Mouse (Mus musculus) lung, postnatal 0 days (tissue): ENCODE measurements around the gene Tra2b. TPM values are rescaled to one million over a fixed set of nuclear protein-coding genes. Genes with fewer than 3 reads are reported as not detected.
"Not testable (repeated sequence)": the region's sequence is repeated elsewhere in the genome, so short reads cannot be mapped to it uniquely, and the experiment has no call there.

Experiments used
- ATAC-seq: fragments of 200-750 bp; cut with Nextera tagmentation; 2 replicates; pipeline ENCODE4 v1.8.0; 2017; ENCODE audit warnings: moderate library complexity
- DNase-seq: peaks from one replicate; pipeline ENCODE4 v3.0.0-alpha.2; 2016; ENCODE audit warnings: low spot score
- H3K27ac ChIP-seq: fragments of 300-500 bp; sonication (generic); 2 replicates; pipeline ENCODE4 v1.5.1; 2014; ENCODE audit warnings: antibody characterized with exemption, mild to moderate bottlenecking, low read length, mixed read lengths
- H3K27me3 ChIP-seq: fragments of 300-500 bp; sonication (generic); replicated peaks from 2 replicates; pipeline ENCODE4 v1.6.1; 2014; ENCODE audit warnings: low read length, mixed read lengths; ENCODE audit not compliant: insufficient read depth
- H3K36me3 ChIP-seq: fragments of 300-500 bp; sonication (generic); 2 replicates; pipeline ENCODE4 v1.6.1; 2014; ENCODE audit warnings: low read length, mixed read lengths; ENCODE audit not compliant: insufficient read depth
- H3K4me1 ChIP-seq: fragments of 300-500 bp; sonication (generic); 2 replicates; pipeline ENCODE4 v1.6.1; 2014; ENCODE audit warnings: antibody characterized with exemption, low read depth, low read length, mixed read lengths; ENCODE audit not compliant: insufficient read depth
- H3K4me2 ChIP-seq: fragments of 300-500 bp; sonication (generic); replicated peaks from 2 replicates; pipeline ENCODE4 v1.6.1; 2014; ENCODE audit warnings: low read depth, mild to moderate bottlenecking, low read length, moderate library complexity, mixed read lengths
- H3K4me3 ChIP-seq: fragments of 300-500 bp; sonication (generic); 2 replicates; pipeline ENCODE4 v1.5.1; 2014; ENCODE audit warnings: low read depth, low read length
- H3K9ac ChIP-seq: fragments of 300-500 bp; sonication (generic); replicated peaks from 2 replicates; pipeline ENCODE4 v1.6.1; 2014; ENCODE audit warnings: low read depth, mild to moderate bottlenecking
- H3K9me3 ChIP-seq: fragments of 300-500 bp; sonication (generic); 2 replicates; pipeline ENCODE4 v1.6.1; 2016; ENCODE audit warnings: low read length, mixed read lengths
- CTCF ChIP-seq: IDR thresholded peaks from 2 replicates; pipeline ENCODE4 v1.5.1; 2016; ENCODE audit warnings: antibody characterized with exemption, mild to moderate bottlenecking
- EP300 ChIP-seq: IDR thresholded peaks from 2 replicates; pipeline ENCODE4 v1.6.1; 2016; ENCODE audit warnings: antibody characterized with exemption, mild to moderate bottlenecking, control low read depth
- WGBS: fragments of 180-500 bp; shearing (Covaris S2); extraction: QIAGEN DNeasy Blood & Tissue Kit; methylation state at CpG from one replicate; pipeline ENCODE4 v1.1.7; 2014; 5-methylcytosine and 5-hydroxymethylcytosine counted together
- polyA plus RNA-seq: library from polyadenylated mRNA; unstranded; fragments of >200 nt; fragmentation: Nextera tagmentation; extraction: Ambion mirVana; gene quantifications from 2 replicates; pipeline ENCODE4 v1.2.1, GENCODE M21; 2015

Tra2b gene
- polyA plus RNA-seq, 1 experiment from 2014 or later, result 127 TPM

DNA sequence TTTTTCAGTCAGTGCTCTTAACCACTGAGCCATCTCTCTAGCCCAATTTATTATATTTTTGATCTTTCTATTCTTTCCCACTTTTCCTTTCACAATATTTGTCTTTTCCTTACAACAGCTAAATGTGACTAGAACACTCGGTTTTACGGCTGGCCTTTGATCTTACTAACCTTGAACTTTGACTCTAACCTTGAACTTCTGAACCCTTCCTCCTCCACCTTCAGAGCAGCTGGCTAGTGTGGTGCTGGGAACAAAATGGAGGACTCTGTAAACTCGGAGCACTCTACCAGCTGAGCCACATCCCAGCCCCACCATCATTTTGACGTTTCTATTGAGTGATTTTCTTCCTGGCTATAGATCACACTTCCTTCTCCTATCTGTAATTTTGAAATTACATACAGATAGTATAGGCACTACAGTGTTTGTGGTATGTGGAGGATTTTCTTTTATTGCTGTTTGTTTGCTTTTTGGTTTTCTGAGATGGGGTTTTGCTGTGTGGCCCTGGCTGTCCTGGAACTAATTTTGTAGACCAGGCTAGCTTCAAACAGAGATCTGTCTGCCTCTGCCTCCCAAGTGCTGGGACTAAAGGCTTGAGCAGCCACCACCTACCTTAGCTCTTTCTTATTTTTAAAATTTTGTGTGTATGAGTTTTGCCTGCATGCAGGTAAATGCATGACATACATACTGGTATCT, 26.7 kb downstream of the Tra2b start:
- no peak overlapping the region for H3K27ac ChIP-seq
- H3K4me1 ChIP-seq, result no peaks in the 10 kb centered on the region
- no peaks in the 10 kb centered on the region for H3K27me3 ChIP-seq
- TF ChIP-seq CTCF (no peak), EP300 (no peak)
- no peak overlapping the region for H3K4me3 ChIP-seq
- no peaks in the 10 kb centered on the region for H3K9me3 ChIP-seq
- peaks cover 7% of the 10 kb centered on the region; the same call in 1 of the 2 replicates for H3K36me3 ChIP-seq
- WGBS, result 59% methylated on average over 4 of the region's 4 CpGs
- ATAC-seq, result no peak
- no peak overlapping the region for H3K4me2 ChIP-seq
- no peak for DNase-seq
- H3K9ac ChIP-seq, result no peak overlapping the region

DNA sequence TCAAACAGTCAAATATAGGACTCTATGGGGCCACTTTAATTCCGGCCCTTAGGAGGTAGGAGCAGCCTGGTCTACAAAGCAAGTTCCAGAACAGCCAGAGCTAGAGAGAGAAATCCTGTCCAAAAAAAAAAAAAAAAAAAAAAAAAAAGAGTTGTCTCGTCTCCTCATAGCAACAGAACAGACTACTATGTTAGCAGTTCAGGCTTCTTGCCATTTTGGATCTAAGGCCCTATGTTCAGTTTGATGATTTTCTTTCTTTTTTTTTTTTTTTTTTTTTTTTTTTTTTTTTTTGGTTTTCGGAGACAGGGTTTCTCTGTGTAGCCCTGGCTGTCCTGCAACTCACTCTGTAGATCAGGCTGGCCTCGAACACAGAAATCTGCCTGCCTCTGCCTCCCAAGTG, 27.4 kb downstream of the Tra2b start:
- not testable (repeated sequence) for H3K36me3 ChIP-seq, H3K4me3 ChIP-seq, H3K4me1 ChIP-seq, H3K4me2 ChIP-seq, H3K9ac ChIP-seq, H3K9me3 ChIP-seq, H3K27ac ChIP-seq, DNase-seq, H3K27me3 ChIP-seq, ATAC-seq
- 90% methylated on average over 4 of the region's 4 CpGs for WGBS

DNA sequence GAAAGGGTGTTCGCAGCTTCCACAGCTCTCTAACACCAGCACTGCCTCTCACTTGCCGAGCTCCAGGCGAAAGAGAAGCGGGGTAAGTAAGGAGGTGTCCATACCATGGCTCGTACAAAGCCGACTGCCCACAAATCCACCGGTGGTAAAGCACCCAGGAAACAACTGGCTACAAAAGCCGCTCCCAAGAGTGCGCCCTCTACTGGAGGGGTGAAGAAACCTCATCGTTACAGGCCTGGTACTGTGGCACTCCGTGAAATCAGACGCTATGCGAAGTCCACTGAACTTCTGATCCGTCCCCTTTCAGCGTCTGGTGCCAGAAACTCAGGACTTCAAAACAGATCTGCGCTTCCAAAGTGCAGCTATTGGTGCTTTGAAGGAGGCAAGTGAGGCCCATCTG, 29.0 kb downstream of the Tra2b start:
- no peak for ATAC-seq
- no peaks in the 10 kb centered on the region for H3K9me3 ChIP-seq
- no peaks in the 10 kb centered on the region for H3K27me3 ChIP-seq
- DNase-seq, result no peak
- H3K4me3 ChIP-seq, result no peak overlapping the region
- TF ChIP-seq EP300 (no peak), CTCF (peak; percentile 32; the same call in 1 of the 2 replicates)
- WGBS, result 88% methylated on average over 16 of the region's 16 CpGs
- no peak overlapping the region for H3K27ac ChIP-seq
- H3K4me1 ChIP-seq, result no peaks in the 10 kb centered on the region
- no peaks in the 10 kb centered on the region for H3K36me3 ChIP-seq
- H3K9ac ChIP-seq, result no peak overlapping the region
- no peak overlapping the region for H3K4me2 ChIP-seq

DNA sequence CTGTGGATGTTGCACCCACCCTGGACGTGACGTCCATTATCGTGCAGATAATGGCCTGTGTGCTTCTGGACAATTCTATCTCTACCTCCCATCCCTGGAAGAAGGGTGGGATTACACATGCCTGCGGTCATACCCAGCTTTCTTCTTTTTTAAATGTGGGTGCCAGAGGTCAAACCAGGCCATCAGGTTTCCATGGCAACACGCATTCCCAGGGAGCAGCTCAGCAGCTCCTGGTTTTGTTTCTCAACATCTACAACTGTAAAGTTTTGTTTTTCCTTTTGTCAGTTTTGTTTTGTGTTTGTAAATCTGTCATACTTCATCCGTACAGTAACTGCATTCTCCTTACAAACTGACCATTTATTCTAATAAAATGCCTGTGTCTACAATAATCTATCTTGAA, 31.3 kb downstream of the Tra2b start:
- no peaks in the 10 kb centered on the region for H3K9me3 ChIP-seq
- no peaks in the 10 kb centered on the region for H3K27me3 ChIP-seq
- no peak for ATAC-seq
- TF ChIP-seq EP300 (no peak), CTCF (no peak)
- no peak overlapping the region for H3K9ac ChIP-seq
- no peak for DNase-seq
- no peaks in the 10 kb centered on the region for H3K4me1 ChIP-seq
- WGBS, result 59% methylated on average over 6 of the region's 6 CpGs
- H3K4me3 ChIP-seq, result no peak overlapping the region
- H3K36me3 ChIP-seq, result no peaks in the 10 kb centered on the region
- no peak overlapping the region for H3K27ac ChIP-seq
- no peak overlapping the region for H3K4me2 ChIP-seq

DNA sequence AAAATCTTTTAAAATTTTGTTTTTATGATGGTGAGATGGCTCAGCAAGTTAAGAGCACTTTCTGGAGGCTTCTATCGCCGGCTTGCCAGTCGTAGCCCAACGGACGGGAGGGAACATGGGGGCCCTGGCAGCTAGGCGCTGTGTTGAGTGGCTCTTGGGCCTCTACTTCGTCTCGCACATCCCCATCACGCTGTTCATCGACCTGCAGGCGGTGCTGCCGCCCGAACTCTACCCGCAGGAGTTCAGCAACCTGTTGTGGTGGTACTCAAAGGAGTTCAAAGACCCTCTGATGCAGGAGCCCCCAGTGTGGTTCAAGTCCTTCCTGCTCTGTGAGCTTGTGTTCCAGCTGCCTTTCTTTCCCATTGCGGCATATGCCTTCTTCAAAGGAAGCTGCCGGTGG, 35.5 kb downstream of the Tra2b start:
- not testable (repeated sequence) for H3K9me3 ChIP-seq, H3K4me1 ChIP-seq, H3K4me3 ChIP-seq, H3K4me2 ChIP-seq, H3K36me3 ChIP-seq, H3K27ac ChIP-seq, DNase-seq, H3K27me3 ChIP-seq, H3K9ac ChIP-seq, ATAC-seq
- 78% methylated on average over 16 of the region's 16 CpGs for WGBS

DNA sequence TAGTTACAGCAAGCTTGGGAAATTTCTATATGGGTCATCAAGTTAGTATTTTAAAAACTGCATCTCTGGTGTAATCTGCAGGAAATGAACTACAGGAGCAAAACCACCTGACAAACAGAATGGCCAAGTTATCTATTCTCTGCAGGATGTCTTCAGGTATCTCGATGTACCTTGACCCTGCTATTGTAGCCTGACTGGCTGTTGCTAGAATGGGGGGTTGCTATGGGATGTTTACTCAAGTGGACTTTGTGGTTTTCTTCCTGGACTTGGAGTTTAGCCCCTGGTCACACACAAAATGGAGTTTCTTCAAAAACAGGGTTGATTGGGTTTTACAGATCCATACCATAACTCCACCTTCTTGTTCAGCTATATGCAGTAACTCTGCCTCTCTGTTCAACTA, 62.3 kb downstream of the Tra2b start:
- 100% methylated on average over 1 of the region's 1 CpGs for WGBS

DNA sequence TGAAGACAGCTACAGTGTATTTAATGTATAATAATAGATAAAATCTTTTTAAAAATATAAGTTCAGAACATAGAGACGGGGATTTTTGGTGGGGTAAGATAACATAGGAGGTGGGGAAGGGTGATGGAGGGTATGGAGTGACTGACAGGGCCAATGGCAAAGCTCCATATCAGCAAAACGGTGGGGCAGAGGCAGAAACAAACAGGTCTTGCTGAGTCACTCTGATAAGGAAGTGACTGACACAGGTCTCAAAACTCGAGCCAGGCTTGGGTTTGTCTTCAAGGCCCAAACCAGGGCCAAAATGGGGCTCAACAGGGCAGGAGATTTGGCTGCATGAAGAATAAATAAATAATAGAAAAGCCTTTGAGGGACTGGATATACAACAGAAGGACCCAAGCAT, 63.9 kb downstream of the Tra2b start:
- Histone ChIP-seq H3K4me3 (no peak overlapping the region), H3K4me2 (no peak overlapping the region), H3K27ac (no peak overlapping the region), H3K4me1 (no peaks in the 10 kb centered on the region), H3K9me3 (no peaks in the 10 kb centered on the region), H3K27me3 (no peaks in the 10 kb centered on the region), H3K9ac (no peak overlapping the region), H3K36me3 (no peaks in the 10 kb centered on the region)
- ATAC-seq, result no peak
- no peak for DNase-seq
- WGBS, result 38% methylated on average over 3 of the region's 3 CpGs
- TF ChIP-seq EP300 (no peak), CTCF (no peak)

More for the DNA sequence above, 62.3 kb downstream of the Tra2b start:
- Histone ChIP-seq H3K36me3 (no peaks in the 10 kb centered on the region), H3K9ac (no peak overlapping the region), H3K27me3 (no peaks in the 10 kb centered on the region), H3K4me1 (no peaks in the 10 kb centered on the region), H3K4me2 (no peak overlapping the region), H3K9me3 (no peaks in the 10 kb centered on the region), H3K27ac (no peak overlapping the region), H3K4me3 (no peak overlapping the region)
- no peak for DNase-seq
- no peak for ATAC-seq
- no peak for TF ChIP-seq EP300
- TF ChIP-seq CTCF, result no peak
